Mouse (Mus musculus): Measurements from ENCODE around the gene Gm3402. TPM values are rescaled to one million over a fixed set of nuclear protein-coding genes. Genes with fewer than 3 reads are reported as not detected.
A peak's percentile ranks its signal among the peaks of the same experiment; 100 is the strongest.

Gm3402 gene
- total and polyA plus RNA-seq, 3 experiments = not detected

- Histone ChIP-seq H3K27ac (ENCODE audit: insufficient read depth, low read depth) (no peak overlapping the region), H3K79me2 (replicated peaks; ENCODE audit: control insufficient read depth, extremely low read depth, insufficient read depth, poor library complexity, severe bottlenecking) (no peaks in the 10 kb centered on the region), H3K4me1 (ENCODE audit: control insufficient read depth in 1 of 2, insufficient read depth in 2 of 2) (no peaks in the 10 kb centered on the region), H3K4me3 (replicated peaks in 1 of 3; ENCODE audit: low read depth in 2 of 3, low read length in 2 of 3, poor library complexity in 1 of 3) (no peak overlapping the region), H3K9ac (ENCODE audit: insufficient read depth, low read depth) (no peak overlapping the region), H3K4me2 (ENCODE audit: insufficient read depth, low read depth, poor library complexity, severe bottlenecking) (no peak overlapping the region), H3K9me3 (replicated peaks; ENCODE audit: low read length) (peaks cover 2% of the 10 kb centered on the region), H3K36me3 (replicated peaks in 1 of 2; ENCODE audit: control insufficient read depth in 1 of 2, insufficient read depth in 1 of 2, low read length in 1 of 2) (no peaks in the 10 kb centered on the region), H3K27me3 (replicated peaks) (no peaks in the 10 kb centered on the region)
- dilution Hi-C loops (cut with MboI; ENCODE audit: extremely low pct_ligation_motif_present, extremely low pct_unique_long_range_greater_than_20kb, low sequenced_read_pairs) = no loop called here
- no peak for DNase-seq (ENCODE audit: extremely low read depth)
- in situ Hi-C loops (cut with MboI; ENCODE audit: low pct_ligation_motif_present, low pct_unique_long_range_greater_than_20kb, low sequenced_read_pairs) = loop anchor here (5.0 kb wide), 1 partner anchor 108 kb away; no protein-coding TSS in a partner anchor
- no peak for TF ChIP-seq MYC (IDR thresholded peaks at IDR 0.05; ENCODE audit: low read depth, low read length)
- peak; percentile 36; the same call in 1 of the 2 replicates for TF ChIP-seq SMC3 (IDR thresholded peaks at IDR 0.05; ENCODE audit: low read depth, low read length)
- TF ChIP-seq RAD21 (IDR thresholded peaks at IDR 0.05; ENCODE audit: low read depth, low read length) = peak; percentile 56
- TF ChIP-seq CTCF (conservative IDR thresholded peaks at IDR 0.05 in 1 of 2, IDR thresholded peaks at IDR 0.05 in 1 of 2; ENCODE audit: low read depth in 2 of 2, low read length in 2 of 2) = peak in 1 of 2 experiments; percentile 52; a peak in 2 of 4 replicates
- TF ChIP-seq ZKSCAN1 (IDR thresholded peaks at IDR 0.05; ENCODE audit: borderline replicate concordance, low read depth, low read length) = no peak
Observed at GRCm38 (mm10) chr5:146564259-146564658, 50.3 kb downstream of the Gm3402 start.

Other genes with a start within 250 kb of the Gm3402 start
- gene Wasf3, start 129.1 kb upstream of the Gm3402 start, total RNA-seq (2012; rRNA removed) = not detected in 2 replicates
- not detected in 2 replicates for gene Wasf3, start 129.1 kb upstream of the Gm3402 start, total RNA-seq (2014; rRNA removed)
- gene Wasf3, start 129.1 kb upstream of the Gm3402 start, polyA plus RNA-seq (2012; ENCODE audit: insufficient read length, low read depth) = not detected in 2 replicates
- gene Gm6408, start 32.2 kb upstream of the Gm3402 start, total RNA-seq (2012; rRNA removed) = not detected in 2 replicates
- gene Gm6408, start 32.2 kb upstream of the Gm3402 start, total RNA-seq (2014; rRNA removed) = not detected in 2 replicates
- gene Gm6408, start 32.2 kb upstream of the Gm3402 start, polyA plus RNA-seq (2012; ENCODE audit: insufficient read length, low read depth) = not detected in 2 replicates
- gene Gm6370, start 22.8 kb upstream of the Gm3402 start, total RNA-seq (2012; rRNA removed) = not detected in 2 replicates
- gene Gm6370, start 22.8 kb upstream of the Gm3402 start, total RNA-seq (2014; rRNA removed) = not detected in 2 replicates
- not detected in 2 replicates for gene Gm6370, start 22.8 kb upstream of the Gm3402 start, polyA plus RNA-seq (2012; ENCODE audit: insufficient read length, low read depth)
- gene 4930449I24Rik, start 11.7 kb upstream of the Gm3402 start, total RNA-seq (2012; rRNA removed) = not detected in 2 replicates
- not detected in 2 replicates for gene 4930449I24Rik, start 11.7 kb upstream of the Gm3402 start, total RNA-seq (2014; rRNA removed)
- not detected in 2 replicates for gene 4930449I24Rik, start 11.7 kb upstream of the Gm3402 start, polyA plus RNA-seq (2012; ENCODE audit: insufficient read length, low read depth)
- not detected in 2 replicates for gene Gm3404, start 11.7 kb downstream of the Gm3402 start, total RNA-seq (2012; rRNA removed)
- gene Gm3404, start 11.7 kb downstream of the Gm3402 start, total RNA-seq (2014; rRNA removed) = not detected in 2 replicates
- gene Gm3404, start 11.7 kb downstream of the Gm3402 start, polyA plus RNA-seq (2012; ENCODE audit: insufficient read length, low read depth) = not detected in 2 replicates
- not detected in 2 replicates for gene Gm3409, start 23.5 kb downstream of the Gm3402 start, total RNA-seq (2012; rRNA removed)
- gene Gm3409, start 23.5 kb downstream of the Gm3402 start, total RNA-seq (2014; rRNA removed) = not detected in 2 replicates
- gene Gm3409, start 23.5 kb downstream of the Gm3402 start, polyA plus RNA-seq (2012; ENCODE audit: insufficient read length, low read depth) = not detected in 2 replicates
- not detected in 2 replicates for gene Gm3415, start 42.0 kb downstream of the Gm3402 start, total RNA-seq (2012; rRNA removed)
- not detected in 2 replicates for gene Gm3415, start 42.0 kb downstream of the Gm3402 start, total RNA-seq (2014; rRNA removed)
- gene Gm3415, start 42.0 kb downstream of the Gm3402 start, polyA plus RNA-seq (2012; ENCODE audit: insufficient read length, low read depth) = not detected in 2 replicates
- not detected in 2 replicates for gene Gpr12, start 71.1 kb downstream of the Gm3402 start, total RNA-seq (2012; rRNA removed)
- not detected in 2 replicates for gene Gpr12, start 71.1 kb downstream of the Gm3402 start, total RNA-seq (2014; rRNA removed)
- not detected in 2 replicates for gene Gpr12, start 71.1 kb downstream of the Gm3402 start, polyA plus RNA-seq (2012; ENCODE audit: insufficient read length, low read depth)